Mouse (Mus musculus) ovary, adult 2 months (tissue): ENCODE results near the gene Plpp4. TPM values are rescaled to one million over a fixed set of nuclear protein-coding genes. Genes with fewer than 3 reads are reported as not detected.

Source experiments
- polyA plus RNA-seq: library from polyadenylated mRNA; depleted of rRNA; stranded (reverse); fragments of >200 nt; gene quantifications from 2 replicates; pipeline ENCODE4 v1.2.3, GENCODE M21; 2012; rRNA removed

Gene Plpp4
- 0.14 and 0.38 TPM in 2 replicates for polyA plus RNA-seq

GRCm38 (mm10) chr7:129256621-129257373, at the start of gene Plpp4:
Gene Plpp4 (plus strand): TSS chr7:129257031.

